Mouse (Mus musculus) kidney, embryonic 16.5 days (tissue): ENCODE data around the gene Ttc3. TPM values are rescaled to one million over a fixed set of nuclear protein-coding genes. Genes with fewer than 3 reads are reported as not detected.
"Not testable (repeated sequence)": the region's sequence is repeated elsewhere in the genome, so short reads cannot be mapped to it uniquely, and the experiment has no call there.

Source experiments
- ATAC-seq: fragments of 200-750 bp; cut with Nextera tagmentation; 2 replicates; pipeline ENCODE4 v1.8.0; 2017; ENCODE audit warnings: moderate TSS enrichment; ENCODE audit not compliant: low FRiP score, low TSS enrichment
- H3K27ac ChIP-seq: fragments of 300-500 bp; sonication (generic); 2 replicates; pipeline ENCODE4 v1.5.1; 2014; ENCODE audit warnings: low read length
- H3K27me3 ChIP-seq: fragments of 300-500 bp; sonication (generic); 2 replicates; pipeline ENCODE4 v1.6.1; 2014; ENCODE audit warnings: low read length, control low read depth, mixed read lengths; ENCODE audit not compliant: insufficient read depth
- H3K36me3 ChIP-seq: fragments of 300-500 bp; sonication (generic); 2 replicates; pipeline ENCODE4 v1.6.1; 2014; ENCODE audit warnings: low read length, control low read depth, mixed read lengths; ENCODE audit not compliant: insufficient read depth
- H3K4me1 ChIP-seq: fragments of 300-500 bp; sonication (generic); 2 replicates; pipeline ENCODE4 v1.6.1; 2014; ENCODE audit warnings: low read length, control low read depth, mixed read lengths; ENCODE audit not compliant: insufficient read depth
- H3K4me2 ChIP-seq: fragments of 300-500 bp; sonication (generic); replicated peaks from 2 replicates; pipeline ENCODE4 v1.6.1; 2014; ENCODE audit warnings: low read depth, low read length
- H3K4me3 ChIP-seq: fragments of 300-500 bp; sonication (generic); 2 replicates; pipeline ENCODE4 v1.5.1; 2014; ENCODE audit warnings: mild to moderate bottlenecking, low read length
- H3K9ac ChIP-seq: fragments of 300-500 bp; sonication (generic); replicated peaks from 2 replicates; pipeline ENCODE4 v1.6.1; 2014; ENCODE audit warnings: low read length
- H3K9me3 ChIP-seq: fragments of 300-500 bp; sonication (generic); 2 replicates; pipeline ENCODE4 v1.6.1; 2016; ENCODE audit warnings: low read length, control low read depth
- WGBS: fragments of 180-500 bp; shearing (Covaris S2); extraction: QIAGEN DNeasy Blood & Tissue Kit; methylation state at CpG from one replicate; pipeline ENCODE4 v1.1.7; 2014; 5-methylcytosine and 5-hydroxymethylcytosine counted together
- polyA plus RNA-seq: library from polyadenylated mRNA; unstranded; fragments of >200 nt; fragmentation: Nextera tagmentation; extraction: Ambion mirVana; gene quantifications from 2 replicates; pipeline ENCODE4 v1.2.1, GENCODE M21; 2015

Ttc3 gene
- polyA plus RNA-seq, 1 experiment from 2014 or later, result 201 TPM

GRCm38 (mm10) chr16:94451545-94452488, 81.4 kb downstream of the Ttc3 start:
- H3K4me2 ChIP-seq, result no peak overlapping the region
- peaks cover 18% of the 10 kb centered on the region for H3K4me1 ChIP-seq
- H3K9me3 ChIP-seq, result no peaks in the 10 kb centered on the region
- peaks cover 62% of the 10 kb centered on the region for H3K36me3 ChIP-seq
- 74% methylated on average over 11 of the region's 11 CpGs for WGBS
- H3K4me3 ChIP-seq, result no peak overlapping the region
- ATAC-seq, result no peak
- H3K9ac ChIP-seq, result no peak overlapping the region
- no peaks in the 10 kb centered on the region for H3K27me3 ChIP-seq
- H3K27ac ChIP-seq, result peak overlapping the region; percentile 66

GRCm38 (mm10) chr16:94452768-94453167, 82.3 kb downstream of the Ttc3 start:
- Histone ChIP-seq H3K4me1 (peaks cover 18% of the 10 kb centered on the region), H3K4me2 (no peak overlapping the region), H3K9ac (no peak overlapping the region), H3K9me3 (no peaks in the 10 kb centered on the region), H3K27me3 (no peaks in the 10 kb centered on the region), H3K27ac (peak overlapping the region; percentile 66; the same call in 1 of the 2 replicates), H3K36me3 (peaks cover 63% of the 10 kb centered on the region), H3K4me3 (no peak overlapping the region)
- 35% methylated on average over 4 of the region's 4 CpGs for WGBS
- no peak for ATAC-seq

- no peaks in the 10 kb centered on the region for H3K9me3 ChIP-seq
- no peak overlapping the region for H3K4me3 ChIP-seq
- H3K27me3 ChIP-seq, result no peaks in the 10 kb centered on the region
- H3K4me1 ChIP-seq, result peaks cover 18% of the 10 kb centered on the region
- ATAC-seq, result no peak
- H3K36me3 ChIP-seq, result peaks cover 68% of the 10 kb centered on the region
- H3K4me2 ChIP-seq, result no peak overlapping the region
- 63% methylated on average over 4 of the region's 4 CpGs for WGBS
- no peak overlapping the region for H3K9ac ChIP-seq
- H3K27ac ChIP-seq, result no peak overlapping the region
Measured at GRCm38 (mm10) chr16:94454146-94454545, 83.7 kb downstream of the Ttc3 start.

GRCm38 (mm10) chr16:94464067-94464466, 93.6 kb downstream of the Ttc3 start:
- Histone ChIP-seq H3K4me2 (no peak overlapping the region), H3K9ac (no peak overlapping the region), H3K27me3 (no peaks in the 10 kb centered on the region), H3K27ac (no peak overlapping the region), H3K4me1 (no peaks in the 10 kb centered on the region), H3K4me3 (no peak overlapping the region), H3K9me3 (no peaks in the 10 kb centered on the region), H3K36me3 (peaks cover 90% of the 10 kb centered on the region)
- WGBS, result 86% methylated on average over 3 of the region's 3 CpGs
- ATAC-seq, result no peak

GRCm38 (mm10) chr16:94465900-94466299, 95.5 kb downstream of the Ttc3 start:
- Histone ChIP-seq H3K27me3 (no peaks in the 10 kb centered on the region), H3K9ac (no peak overlapping the region), H3K36me3 (peaks cover 89% of the 10 kb centered on the region), H3K9me3 (no peaks in the 10 kb centered on the region), H3K4me3 (no peak overlapping the region), H3K4me1 (no peaks in the 10 kb centered on the region), H3K27ac (no peak overlapping the region), H3K4me2 (no peak overlapping the region)
- ATAC-seq, result no peak
- 81% methylated on average over 4 of the region's 4 CpGs for WGBS

- not testable (repeated sequence) for H3K4me3 ChIP-seq, H3K4me1 ChIP-seq, ATAC-seq, H3K9me3 ChIP-seq, H3K27ac ChIP-seq, H3K27me3 ChIP-seq, H3K4me2 ChIP-seq, H3K9ac ChIP-seq
- 90% methylated on average over 7 of the region's 7 CpGs for WGBS
- peaks cover 85% of the 10 kb centered on the region for H3K36me3 ChIP-seq
Measured at GRCm38 (mm10) chr16:94466317-94466716, 95.9 kb downstream of the Ttc3 start.

- Histone ChIP-seq H3K4me2 (no peak overlapping the region), H3K36me3 (peaks cover 78% of the 10 kb centered on the region), H3K4me3 (no peak overlapping the region), H3K4me1 (no peaks in the 10 kb centered on the region), H3K27ac (no peak overlapping the region), H3K27me3 (no peaks in the 10 kb centered on the region), H3K9me3 (no peaks in the 10 kb centered on the region), H3K9ac (no peak overlapping the region)
- ATAC-seq, result peak; percentile 92
- 45% methylated on average over 11 of the region's 11 CpGs for WGBS
Measured at GRCm38 (mm10) chr16:94467337-94468055, 97.1 kb downstream of the Ttc3 start.

- Histone ChIP-seq H3K4me2 (no peak overlapping the region), H3K27ac (no peak overlapping the region), H3K27me3 (no peaks in the 10 kb centered on the region), H3K4me1 (no peaks in the 10 kb centered on the region), H3K9ac (no peak overlapping the region), H3K9me3 (no peaks in the 10 kb centered on the region), H3K36me3 (peaks cover 70% of the 10 kb centered on the region), H3K4me3 (no peak overlapping the region)
- WGBS, result 92% methylated on average over 2 of the region's 2 CpGs
- ATAC-seq, result no peak
Measured at GRCm38 (mm10) chr16:94468391-94468790, 98.0 kb downstream of the Ttc3 start.

- no peak overlapping the region for H3K9ac ChIP-seq
- 81% methylated on average over 8 of the region's 8 CpGs for WGBS
- no peak overlapping the region for H3K4me2 ChIP-seq
- peaks cover 34% of the 10 kb centered on the region for H3K36me3 ChIP-seq
- H3K27me3 ChIP-seq, result no peaks in the 10 kb centered on the region
- no peak overlapping the region for H3K27ac ChIP-seq
- no peak overlapping the region for H3K4me3 ChIP-seq
- no peaks in the 10 kb centered on the region for H3K9me3 ChIP-seq
- no peaks in the 10 kb centered on the region for H3K4me1 ChIP-seq
- ATAC-seq, result no peak
Measured at GRCm38 (mm10) chr16:94472515-94472951, 102.1 kb downstream of the Ttc3 start.
